Mouse (Mus musculus) liver, adult (tissue): ENCODE results near the gene Nfu1.

Source experiments
- GATA4 ChIP-seq: IDR thresholded peaks from 2 replicates; pipeline ENCODE4 v1.6.1; 2014; ENCODE audit warnings: mild to moderate bottlenecking, low read length; ENCODE audit not compliant: insufficient replicate concordance

Nfu1 gene

GRCm38 (mm10) chr6:87044895-87045294 is 35.9 kb downstream of the Nfu1 start:
- TF ChIP-seq GATA4, result no peak

GRCm38 (mm10) chr6:87045507-87045906 is 36.5 kb downstream of the Nfu1 start:
- no peak for TF ChIP-seq GATA4

- TF ChIP-seq GATA4, result no peak
Measured at GRCm38 (mm10) chr6:87051886-87052425, 42.9 kb downstream of the Nfu1 start.

GRCm38 (mm10) chr6:87054193-87054592 is 45.2 kb downstream of the Nfu1 start:
- no peak for TF ChIP-seq GATA4

GRCm38 (mm10) chr6:87059754-87060153 is 50.7 kb downstream of the Nfu1 start:
- TF ChIP-seq GATA4, result no peak

GRCm38 (mm10) chr6:87063586-87063985 is 54.5 kb downstream of the Nfu1 start:
- TF ChIP-seq GATA4, result no peak

GRCm38 (mm10) chr6:87068209-87068608 is 59.2 kb downstream of the Nfu1 start:
- TF ChIP-seq GATA4, result no peak

- no peak for TF ChIP-seq GATA4
Measured at GRCm38 (mm10) chr6:87069195-87069900, 60.3 kb downstream of the Nfu1 start.

GRCm38 (mm10) chr6:87070641-87071040 is 61.6 kb downstream of the Nfu1 start:
- TF ChIP-seq GATA4, result no peak

GRCm38 (mm10) chr6:87072759-87073158 is 63.7 kb downstream of the Nfu1 start:
- TF ChIP-seq GATA4, result no peak

GRCm38 (mm10) chr6:87075092-87075685 is 66.2 kb downstream of the Nfu1 start:
- no peak for TF ChIP-seq GATA4
